Mouse (Mus musculus) lung, embryonic 16.5 days (tissue): ENCODE data around the gene Scd4. TPM values are rescaled to one million over a fixed set of nuclear protein-coding genes. Genes with fewer than 3 reads are reported as not detected.

Experiments
- ATAC-seq: fragments of 200-750 bp; cut with Nextera tagmentation; 2 replicates; pipeline ENCODE4 v1.8.0; 2017; ENCODE audit warnings: low read depth, mild to moderate bottlenecking, moderate library complexity
- H3K27ac ChIP-seq: fragments of 300-500 bp; sonication (generic); 2 replicates; pipeline ENCODE4 v1.5.1; 2014; ENCODE audit warnings: mild to moderate bottlenecking, control low read depth, low read length
- H3K27me3 ChIP-seq: fragments of 300-500 bp; sonication (generic); 2 replicates; pipeline ENCODE4 v1.6.1; 2014; ENCODE audit warnings: low read depth, low read length, mixed read lengths; ENCODE audit not compliant: control insufficient read depth, insufficient read depth
- H3K36me3 ChIP-seq: fragments of 300-500 bp; sonication (generic); 2 replicates; pipeline ENCODE4 v1.6.1; 2014; ENCODE audit warnings: low read length; ENCODE audit not compliant: control insufficient read depth, insufficient read depth
- H3K4me1 ChIP-seq: fragments of 300-500 bp; sonication (generic); replicated peaks from 2 replicates; pipeline ENCODE4 v1.6.1; 2014; ENCODE audit warnings: low read length, mixed read lengths; ENCODE audit not compliant: control insufficient read depth, insufficient read depth
- H3K4me2 ChIP-seq: fragments of 300-500 bp; sonication (generic); 2 replicates; pipeline ENCODE4 v1.6.1; 2014; ENCODE audit warnings: low read depth, low read length, control low read depth
- H3K4me3 ChIP-seq: fragments of 300-500 bp; sonication (generic); 2 replicates; pipeline ENCODE4 v1.5.1; 2014; ENCODE audit warnings: mild to moderate bottlenecking, low read length, control low read depth
- H3K9ac ChIP-seq: fragments of 300-500 bp; sonication (generic); 2 replicates; pipeline ENCODE4 v1.6.1; 2014; ENCODE audit warnings: low read length, control low read depth
- H3K9me3 ChIP-seq: fragments of 300-500 bp; sonication (generic); 2 replicates; pipeline ENCODE4 v1.6.1; 2016; ENCODE audit warnings: low read length; ENCODE audit not compliant: control insufficient read depth
- whole genome bisulfite sequencing: fragments of 180-500 bp; shearing (Covaris S2); extraction: QIAGEN DNeasy Blood & Tissue Kit; methylation state at CpG from one replicate; pipeline ENCODE4 v1.1.7; 2014; 5-methylcytosine and 5-hydroxymethylcytosine counted together
- polyA plus RNA-seq: library from polyadenylated mRNA; unstranded; fragments of >200 nt; fragmentation: Nextera tagmentation; extraction: Ambion mirVana; gene quantifications from 2 replicates; pipeline ENCODE4 v1.2.1, GENCODE M21; 2015

Gene Scd4
- polyA plus RNA-seq, 1 experiment from 2014 or later = 0.40 TPM

DNA sequence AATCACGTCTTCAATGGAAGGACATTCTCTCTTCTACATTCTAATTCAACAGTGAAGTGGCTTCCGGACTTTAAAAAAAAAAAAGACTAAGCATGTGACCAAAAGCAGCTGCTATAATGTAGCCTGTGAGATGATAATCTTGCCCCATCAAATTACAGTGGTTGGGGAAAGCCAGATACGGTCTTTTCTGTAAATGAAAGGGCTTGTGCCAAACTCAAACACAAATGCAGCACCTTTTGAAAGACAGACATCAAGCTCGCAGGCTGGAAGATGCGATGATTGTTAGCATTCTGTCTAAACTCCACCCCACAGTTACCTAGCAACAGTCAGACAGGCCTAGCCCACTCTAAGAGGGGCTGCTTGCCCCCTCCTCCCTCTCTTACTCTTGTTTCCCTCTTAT, 22.1 kb upstream of the Scd4 start:
- peaks cover 16% of the 10 kb centered on the region for H3K4me1 ChIP-seq
- ATAC-seq = no peak
- 29% methylated on average over 5 of the region's 5 CpGs for WGBS
- peaks cover 20% of the 10 kb centered on the region for H3K36me3 ChIP-seq
- no peak overlapping the region for H3K4me3 ChIP-seq
- H3K9ac ChIP-seq = no peak overlapping the region
- no peak overlapping the region for H3K4me2 ChIP-seq
- H3K9me3 ChIP-seq = no peaks in the 10 kb centered on the region
- no peak overlapping the region for H3K27ac ChIP-seq
- no peaks in the 10 kb centered on the region for H3K27me3 ChIP-seq

- Histone ChIP-seq H3K36me3 (peaks cover 13% of the 10 kb centered on the region), H3K4me3 (no peak overlapping the region), H3K4me2 (no peak overlapping the region), H3K4me1 (peaks cover 16% of the 10 kb centered on the region), H3K9me3 (no peaks in the 10 kb centered on the region), H3K27me3 (no peaks in the 10 kb centered on the region), H3K27ac (0 out of 2 replicates have a peak overlapping the region, but pooled peaks have one; percentile 34), H3K9ac (no peak overlapping the region)
- ATAC-seq = no peak
- WGBS = 57% methylated on average over 8 of the region's 8 CpGs
Observed at GRCm38 (mm10) chr19:44311306-44312006, 21.4 kb upstream of the Scd4 start.

DNA sequence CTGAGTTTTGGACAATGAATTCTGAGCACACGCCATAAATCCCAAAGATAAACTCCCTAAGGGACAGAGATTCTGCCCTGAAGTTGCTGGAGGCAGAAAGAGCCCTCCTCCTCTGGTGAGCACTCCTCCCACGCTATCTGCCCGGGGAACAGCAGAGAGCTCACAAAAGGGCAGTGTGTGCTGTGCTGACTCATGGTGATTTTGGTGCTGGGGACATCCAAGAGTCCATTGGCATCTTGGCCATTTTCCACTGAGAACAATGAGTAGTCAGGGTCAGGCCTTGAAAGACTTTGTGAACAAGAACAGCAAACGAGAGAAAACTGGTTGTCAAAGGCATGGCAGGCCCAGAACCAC, 20.9 kb upstream of the Scd4 start:
- Histone ChIP-seq H3K4me2 (no peak overlapping the region), H3K27me3 (no peaks in the 10 kb centered on the region), H3K9me3 (no peaks in the 10 kb centered on the region), H3K9ac (no peak overlapping the region), H3K4me3 (no peak overlapping the region), H3K4me1 (peaks cover 16% of the 10 kb centered on the region), H3K36me3 (peaks cover 9% of the 10 kb centered on the region), H3K27ac (0 out of 2 replicates have a peak overlapping the region, but pooled peaks have one; percentile 34)
- WGBS = 30% methylated on average over 4 of the region's 4 CpGs
- no peak for ATAC-seq

DNA sequence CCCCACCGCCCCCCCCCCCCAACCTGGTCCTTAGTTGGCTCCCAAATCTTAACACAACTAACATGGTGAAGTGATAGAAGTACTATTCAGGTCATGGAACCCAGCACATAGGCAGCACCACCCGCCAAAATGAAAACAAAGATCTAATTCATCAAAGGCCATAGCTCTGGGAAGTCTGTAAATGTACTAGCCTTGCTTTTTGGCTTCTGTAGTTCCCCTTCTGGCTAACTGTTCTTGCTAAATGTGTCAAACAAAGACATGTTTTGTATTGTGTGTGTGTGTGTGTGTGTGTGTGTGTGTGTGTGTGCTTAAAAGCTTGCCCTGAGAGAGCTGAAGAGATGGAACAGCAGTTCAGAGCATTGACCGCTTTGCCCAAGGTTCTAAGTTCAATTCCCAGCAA, 19.8 kb upstream of the Scd4 start:
- WGBS = 69% methylated on average over 3 of the region's 3 CpGs
- no peak for ATAC-seq
- no peaks in the 10 kb centered on the region for H3K9me3 ChIP-seq
- no peaks in the 10 kb centered on the region for H3K27me3 ChIP-seq
- no peak overlapping the region for H3K9ac ChIP-seq
- no peak overlapping the region for H3K27ac ChIP-seq
- peaks cover 3% of the 10 kb centered on the region; the same call in 1 of the 2 replicates for H3K36me3 ChIP-seq
- no peak overlapping the region for H3K4me3 ChIP-seq
- H3K4me2 ChIP-seq = no peak overlapping the region
- peaks cover 16% of the 10 kb centered on the region for H3K4me1 ChIP-seq

DNA sequence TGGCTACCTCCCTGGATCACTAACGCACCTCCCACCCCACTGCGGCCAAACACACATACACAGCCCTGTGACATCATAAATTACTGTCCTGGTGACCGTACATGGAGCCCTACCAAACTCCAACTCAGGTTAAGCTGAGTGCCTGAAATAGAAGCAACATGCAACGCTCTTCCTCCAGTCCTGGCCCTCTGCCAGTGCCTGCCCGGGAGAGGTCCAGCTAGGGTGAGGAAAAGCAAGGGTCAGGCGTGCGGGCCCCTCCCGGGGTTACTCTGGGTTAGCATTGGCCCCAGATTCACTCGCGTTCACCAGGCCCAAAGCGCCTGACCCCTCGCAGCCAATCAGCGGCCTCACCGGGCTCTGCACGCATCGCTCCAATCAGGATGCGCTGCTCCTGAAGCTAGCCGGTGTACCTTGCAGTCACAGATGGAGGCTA, 18.5 kb upstream of the Scd4 start:
- peak; percentile 89 for ATAC-seq
- H3K9ac ChIP-seq = peak overlapping the region; percentile 62
- H3K27ac ChIP-seq = peak overlapping the region; percentile 53; the same call in 1 of the 2 replicates
- peaks cover 4% of the 10 kb centered on the region; the same call in 1 of the 2 replicates for H3K9me3 ChIP-seq
- H3K4me3 ChIP-seq = peak overlapping the region; percentile 58
- no peaks in the 10 kb centered on the region for H3K36me3 ChIP-seq
- H3K4me2 ChIP-seq = peak overlapping the region; percentile 82
- H3K27me3 ChIP-seq = no peaks in the 10 kb centered on the region
- 2% methylated on average over 18 of the region's 18 CpGs for WGBS
- peaks cover 16% of the 10 kb centered on the region for H3K4me1 ChIP-seq

DNA sequence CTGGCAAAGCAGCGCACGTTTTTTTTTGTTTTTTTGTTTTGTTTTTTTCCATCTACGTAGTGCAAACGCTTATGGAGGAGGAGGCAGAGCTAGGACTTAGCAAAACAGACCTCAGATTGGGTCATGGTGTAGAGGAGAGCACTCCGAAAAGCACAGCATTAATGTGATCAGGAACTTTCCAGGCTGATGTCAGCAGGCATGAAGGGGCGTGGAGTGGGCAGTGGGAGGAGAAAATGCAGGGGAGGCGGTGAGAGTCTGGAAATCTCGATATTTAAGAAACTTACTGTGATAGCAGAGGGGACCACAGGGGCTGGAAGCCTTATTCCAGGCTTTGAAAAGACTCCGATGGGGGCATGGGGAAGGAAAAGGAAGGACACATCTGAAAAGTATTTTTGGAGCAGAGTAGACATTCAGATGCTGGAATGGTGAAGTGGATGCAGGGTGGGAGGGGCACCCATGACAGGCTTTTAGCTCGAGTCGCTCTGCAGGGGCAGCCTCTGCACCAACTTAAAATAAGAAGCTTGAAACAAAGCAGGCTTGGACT, 17.9 kb upstream of the Scd4 start:
- Histone ChIP-seq H3K4me2 (peak overlapping the region; percentile 82), H3K27ac (peak overlapping the region; percentile 53; the same call in 1 of the 2 replicates), H3K27me3 (no peaks in the 10 kb centered on the region), H3K4me3 (peak overlapping the region; percentile 58), H3K9ac (peak overlapping the region; percentile 62), H3K9me3 (peaks cover 4% of the 10 kb centered on the region; the same call in 1 of the 2 replicates), H3K4me1 (peaks cover 16% of the 10 kb centered on the region), H3K36me3 (no peaks in the 10 kb centered on the region)
- peak; percentile 75 for ATAC-seq
- WGBS = 2% methylated on average over 11 of the region's 11 CpGs

DNA sequence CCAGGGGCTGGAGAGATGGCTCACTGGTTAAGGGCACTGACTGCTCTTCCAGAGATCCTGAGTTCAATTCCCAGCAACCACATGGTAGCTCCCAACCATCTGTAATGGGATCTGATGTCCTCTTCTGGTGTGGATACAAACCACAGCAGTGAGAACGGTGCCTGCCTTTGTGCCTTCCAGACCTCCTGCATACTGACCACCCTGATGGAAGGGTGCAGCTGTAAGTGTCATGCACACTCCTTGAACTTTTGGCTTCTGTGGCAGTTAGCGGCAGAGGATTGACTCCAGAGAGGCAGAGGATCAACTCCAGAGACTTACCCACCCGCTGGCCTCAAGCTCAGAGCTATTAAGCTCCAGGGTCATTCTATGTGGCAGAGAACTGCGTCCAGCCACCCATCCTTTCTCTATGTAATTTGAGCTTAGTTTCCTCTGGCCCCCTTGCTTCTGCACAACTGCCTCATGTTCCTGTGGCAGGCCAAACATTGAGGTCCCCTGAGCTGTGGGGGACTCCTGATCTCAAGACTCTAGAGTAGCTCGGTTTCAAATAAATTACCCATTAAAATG, 16.1 kb upstream of the Scd4 start:
- Histone ChIP-seq H3K4me1 (peaks cover 11% of the 10 kb centered on the region), H3K9me3 (peaks cover 4% of the 10 kb centered on the region; the same call in 1 of the 2 replicates), H3K4me2 (no peak overlapping the region), H3K4me3 (no peak overlapping the region), H3K27me3 (no peaks in the 10 kb centered on the region), H3K9ac (no peak overlapping the region), H3K36me3 (no peaks in the 10 kb centered on the region), H3K27ac (no peak overlapping the region)
- ATAC-seq = no peak
- WGBS = 47% methylated on average over 5 of the region's 5 CpGs

DNA sequence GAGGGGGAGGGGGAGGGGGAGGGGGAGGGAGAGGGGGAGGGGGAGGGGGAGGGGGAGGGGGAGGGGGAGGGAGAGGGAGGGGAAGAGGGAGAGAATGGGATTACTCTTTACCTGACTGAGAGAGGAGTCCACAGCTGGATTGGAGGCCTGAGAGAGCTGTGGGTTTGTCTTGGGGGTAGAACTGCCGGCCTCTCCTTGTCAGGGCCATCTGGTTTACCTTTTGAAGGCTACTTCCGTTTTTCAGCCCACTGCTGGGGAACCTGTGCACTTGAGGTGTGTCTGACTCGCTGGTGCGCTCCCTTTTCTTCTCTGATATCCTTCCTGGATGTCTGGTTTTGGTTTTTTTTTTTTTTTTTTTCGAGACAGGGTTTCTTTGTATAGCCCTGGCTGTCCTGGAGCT, 15.5 kb upstream of the Scd4 start:
- no peaks in the 10 kb centered on the region for H3K36me3 ChIP-seq
- ATAC-seq = no peak
- WGBS = 75% methylated on average over 5 of the region's 5 CpGs
- no peaks in the 10 kb centered on the region for H3K27me3 ChIP-seq
- no peak overlapping the region for H3K9ac ChIP-seq
- H3K4me2 ChIP-seq = no peak overlapping the region
- peaks cover 10% of the 10 kb centered on the region for H3K4me1 ChIP-seq
- H3K4me3 ChIP-seq = no peak overlapping the region
- peaks cover 4% of the 10 kb centered on the region; the same call in 1 of the 2 replicates for H3K9me3 ChIP-seq
- no peak overlapping the region for H3K27ac ChIP-seq

- H3K27ac ChIP-seq = no peak overlapping the region
- H3K9me3 ChIP-seq = peaks cover 4% of the 10 kb centered on the region; the same call in 1 of the 2 replicates
- no peaks in the 10 kb centered on the region for H3K27me3 ChIP-seq
- H3K36me3 ChIP-seq = no peaks in the 10 kb centered on the region
- H3K4me2 ChIP-seq = no peak overlapping the region
- H3K4me3 ChIP-seq = no peak overlapping the region
- peaks cover 10% of the 10 kb centered on the region for H3K4me1 ChIP-seq
- H3K9ac ChIP-seq = no peak overlapping the region
- ATAC-seq = no peak
Observed at GRCm38 (mm10) chr19:44318545-44318944, 14.3 kb upstream of the Scd4 start.
